Mouse (Mus musculus): ENCODE data around the gene Foxp1. TPM values are rescaled to one million over a fixed set of nuclear protein-coding genes. Genes with fewer than 3 reads are reported as not detected.

Gene Foxp1
- polyA plus RNA-seq, 1 experiment from 2014 or later, result 148 TPM

- no peak overlapping the region for H3K9ac ChIP-seq (replicated peaks; ENCODE audit: low read length)
- no peak overlapping the region for H3K27ac ChIP-seq (replicated peaks; ENCODE audit: low read depth, low read length)
- no peaks in the 10 kb centered on the region for H3K4me1 ChIP-seq (ENCODE audit: control insufficient read depth, insufficient read depth, low read length)
- no peaks in the 10 kb centered on the region for H3K27me3 ChIP-seq (ENCODE audit: control insufficient read depth, insufficient read depth, low read length)
- WGBS, result 85% methylated on average over 8 of the region's 8 CpGs
- ATAC-seq (replicated peaks; ENCODE audit: insufficient number of reproducible peaks, low FRiP score, low TSS enrichment, low read depth), result no peak
- H3K36me3 ChIP-seq (replicated peaks; ENCODE audit: control insufficient read depth, insufficient read depth, low read depth, low read length), result no peaks in the 10 kb centered on the region
- no peak for DNase-seq (ENCODE audit: low spot score)
- no peaks in the 10 kb centered on the region for H3K9me3 ChIP-seq (replicated peaks; ENCODE audit: control insufficient read depth, low read length)
- no peak overlapping the region for H3K4me3 ChIP-seq (ENCODE audit: low read depth, low read length)
- no peak overlapping the region for H3K4me2 ChIP-seq (ENCODE audit: low read depth, low read length)
Measured at GRCm38 (mm10) chr6:99248396-99248795, 274.1 kb downstream of the Foxp1 start.

- Histone ChIP-seq H3K9me3 (replicated peaks; ENCODE audit: control insufficient read depth, low read length) (no peaks in the 10 kb centered on the region), H3K4me2 (ENCODE audit: low read depth, low read length) (no peak overlapping the region)
Measured at GRCm38 (mm10) chr6:99241625-99242395, 280.7 kb downstream of the Foxp1 start.

DNA sequence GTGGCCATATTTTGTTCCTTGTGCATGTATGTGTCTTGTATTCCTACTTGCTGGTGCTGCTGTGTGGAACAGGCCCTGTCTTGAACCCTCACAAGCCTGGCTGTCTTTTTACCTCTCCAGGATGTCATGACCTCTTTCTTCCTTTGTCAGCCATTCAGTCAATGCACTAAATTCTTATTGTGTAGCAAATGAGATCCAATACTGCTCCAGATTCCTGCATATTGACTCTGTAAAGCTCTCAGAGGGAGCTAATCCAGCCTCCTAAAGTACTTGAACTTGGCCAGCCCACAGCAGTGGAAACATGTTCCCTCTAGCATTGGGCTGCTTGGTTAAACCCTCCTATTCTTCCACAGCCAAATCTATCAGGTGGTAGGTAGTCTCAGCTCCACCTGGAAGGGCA lies 281.8 kb downstream of the Foxp1 start:
- H3K4me3 ChIP-seq (ENCODE audit: low read depth, low read length), result no peak overlapping the region
- DNase-seq (ENCODE audit: low spot score), result no peak
- no peaks in the 10 kb centered on the region for H3K9me3 ChIP-seq (replicated peaks; ENCODE audit: control insufficient read depth, low read length)
- ATAC-seq (replicated peaks; ENCODE audit: insufficient number of reproducible peaks, low FRiP score, low TSS enrichment, low read depth), result no peak
- no peaks in the 10 kb centered on the region for H3K36me3 ChIP-seq (replicated peaks; ENCODE audit: control insufficient read depth, insufficient read depth, low read depth, low read length)
- H3K9ac ChIP-seq (replicated peaks; ENCODE audit: low read length), result no peak overlapping the region
- no peak overlapping the region for H3K27ac ChIP-seq (replicated peaks; ENCODE audit: low read depth, low read length)
- no peaks in the 10 kb centered on the region for H3K4me1 ChIP-seq (ENCODE audit: control insufficient read depth, insufficient read depth, low read length)
- no peak overlapping the region for H3K4me2 ChIP-seq (ENCODE audit: low read depth, low read length)
- no peaks in the 10 kb centered on the region for H3K27me3 ChIP-seq (ENCODE audit: control insufficient read depth, insufficient read depth, low read length)

More at GRCm38 (mm10) chr6:99241625-99242395, 280.7 kb downstream of the Foxp1 start:
- Histone ChIP-seq H3K4me1 (ENCODE audit: control insufficient read depth, insufficient read depth, low read length) (no peaks in the 10 kb centered on the region), H3K4me3 (ENCODE audit: low read depth, low read length) (no peak overlapping the region), H3K27me3 (ENCODE audit: control insufficient read depth, insufficient read depth, low read length) (no peaks in the 10 kb centered on the region), H3K36me3 (replicated peaks; ENCODE audit: control insufficient read depth, insufficient read depth, low read depth, low read length) (no peaks in the 10 kb centered on the region), H3K9ac (replicated peaks; ENCODE audit: low read length) (no peak overlapping the region), H3K27ac (replicated peaks; ENCODE audit: low read depth, low read length) (no peak overlapping the region)
- WGBS, result 97% methylated on average over 10 of the region's 10 CpGs
- no peak for ATAC-seq (replicated peaks; ENCODE audit: insufficient number of reproducible peaks, low FRiP score, low TSS enrichment, low read depth)
- no peak for DNase-seq (ENCODE audit: low spot score)

DNA sequence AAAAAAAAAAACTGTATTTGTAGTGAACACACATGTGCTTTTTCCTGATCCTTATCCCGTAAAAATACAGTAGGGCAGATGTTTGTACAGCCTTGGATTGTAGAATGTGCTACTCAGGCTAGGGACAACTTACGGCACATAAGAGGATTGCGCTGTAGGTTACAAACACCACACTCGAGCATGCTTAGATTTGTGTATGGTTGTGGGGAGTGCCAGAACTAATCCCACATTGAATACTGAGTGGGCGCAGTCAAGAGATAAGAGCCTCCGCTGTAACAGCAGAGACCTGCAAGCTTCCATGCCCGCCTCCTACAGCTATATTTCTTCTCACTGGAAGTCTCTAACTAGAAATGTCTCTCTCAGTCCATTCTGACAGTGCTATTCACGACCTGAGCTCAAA lies 286.9 kb downstream of the Foxp1 start:
- no peak for DNase-seq (ENCODE audit: low spot score)
- no peaks in the 10 kb centered on the region for H3K9me3 ChIP-seq (replicated peaks; ENCODE audit: control insufficient read depth, low read length)
- H3K4me2 ChIP-seq (ENCODE audit: low read depth, low read length), result no peak overlapping the region
- H3K27me3 ChIP-seq (ENCODE audit: control insufficient read depth, insufficient read depth, low read length), result no peaks in the 10 kb centered on the region
- H3K4me1 ChIP-seq (ENCODE audit: control insufficient read depth, insufficient read depth, low read length), result no peaks in the 10 kb centered on the region
- no peaks in the 10 kb centered on the region for H3K36me3 ChIP-seq (replicated peaks; ENCODE audit: control insufficient read depth, insufficient read depth, low read depth, low read length)
- WGBS, result 80% methylated on average over 8 of the region's 8 CpGs
- H3K27ac ChIP-seq (replicated peaks; ENCODE audit: low read depth, low read length), result no peak overlapping the region
- H3K9ac ChIP-seq (replicated peaks; ENCODE audit: low read length), result no peak overlapping the region
- H3K4me3 ChIP-seq (ENCODE audit: low read depth, low read length), result no peak overlapping the region
- no peak for ATAC-seq (replicated peaks; ENCODE audit: insufficient number of reproducible peaks, low FRiP score, low TSS enrichment, low read depth)

DNA sequence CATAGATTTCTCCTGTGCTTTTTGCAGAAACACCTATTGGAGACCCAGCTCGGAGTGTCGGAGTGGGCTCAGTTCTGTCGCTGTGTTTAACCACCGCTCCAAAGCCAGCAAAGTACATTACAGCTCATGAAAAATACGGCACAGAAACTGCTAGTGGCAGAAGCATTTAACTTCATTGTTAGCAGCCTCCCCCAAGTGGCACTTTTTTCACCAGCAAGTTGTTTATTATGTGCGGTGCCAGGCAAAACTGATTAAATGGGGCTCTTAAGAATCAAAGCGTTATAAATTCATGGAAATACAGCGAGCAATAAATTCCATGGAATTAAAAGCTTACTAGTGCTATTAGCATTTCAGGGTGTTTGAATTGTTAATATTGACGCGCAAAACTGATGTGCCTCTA lies 289.1 kb downstream of the Foxp1 start:
- Histone ChIP-seq H3K27me3 (ENCODE audit: control insufficient read depth, insufficient read depth, low read length) (no peaks in the 10 kb centered on the region), H3K9ac (replicated peaks; ENCODE audit: low read length) (no peak overlapping the region), H3K4me3 (ENCODE audit: low read depth, low read length) (no peak overlapping the region), H3K4me1 (ENCODE audit: control insufficient read depth, insufficient read depth, low read length) (no peaks in the 10 kb centered on the region), H3K4me2 (ENCODE audit: low read depth, low read length) (no peak overlapping the region), H3K36me3 (replicated peaks; ENCODE audit: control insufficient read depth, insufficient read depth, low read depth, low read length) (no peaks in the 10 kb centered on the region), H3K27ac (replicated peaks; ENCODE audit: low read depth, low read length) (no peak overlapping the region), H3K9me3 (replicated peaks; ENCODE audit: control insufficient read depth, low read length) (no peaks in the 10 kb centered on the region)
- DNase-seq (ENCODE audit: low spot score) (no peak), ATAC-seq (replicated peaks; ENCODE audit: insufficient number of reproducible peaks, low FRiP score, low TSS enrichment, low read depth) (no peak)
- 90% methylated on average over 10 of the region's 10 CpGs for WGBS

DNA sequence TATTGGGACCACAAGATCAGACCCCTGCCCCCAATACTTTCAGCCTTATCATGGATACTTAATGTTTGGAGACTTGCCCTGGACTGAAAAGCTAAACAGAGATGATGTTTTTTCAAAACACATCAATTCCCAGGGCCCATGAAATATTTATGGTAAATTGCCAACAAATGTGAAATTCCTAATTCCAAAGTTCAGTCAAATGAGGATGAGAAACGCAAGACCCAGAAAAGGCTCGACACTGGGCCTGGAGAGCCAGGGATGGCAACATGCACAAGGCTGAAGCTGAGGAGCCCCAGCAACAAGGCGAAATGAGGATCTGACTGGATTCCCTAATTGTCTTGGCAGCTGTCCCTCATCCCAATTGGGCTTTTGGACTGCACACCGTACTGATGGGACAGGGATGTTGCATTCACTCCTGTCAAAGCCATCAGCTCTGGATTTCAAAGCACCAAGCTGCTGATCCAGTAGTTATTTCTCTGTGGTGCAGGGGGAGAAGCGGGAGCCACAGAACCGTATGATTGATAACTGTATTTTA lies 294.1 kb downstream of the Foxp1 start:
- Histone ChIP-seq H3K4me2 (ENCODE audit: low read depth, low read length) (no peak overlapping the region), H3K9ac (replicated peaks; ENCODE audit: low read length) (no peak overlapping the region), H3K4me1 (ENCODE audit: control insufficient read depth, insufficient read depth, low read length) (no peaks in the 10 kb centered on the region), H3K9me3 (replicated peaks; ENCODE audit: control insufficient read depth, low read length) (no peaks in the 10 kb centered on the region), H3K4me3 (ENCODE audit: low read depth, low read length) (no peak overlapping the region), H3K27ac (replicated peaks; ENCODE audit: low read depth, low read length) (no peak overlapping the region), H3K36me3 (replicated peaks; ENCODE audit: control insufficient read depth, insufficient read depth, low read depth, low read length) (no peaks in the 10 kb centered on the region), H3K27me3 (ENCODE audit: control insufficient read depth, insufficient read depth, low read length) (no peaks in the 10 kb centered on the region)
- ATAC-seq (replicated peaks; ENCODE audit: insufficient number of reproducible peaks, low FRiP score, low TSS enrichment, low read depth), result no peak
- no peak for DNase-seq (ENCODE audit: low spot score)
- WGBS, result 90% methylated on average over 6 of the region's 6 CpGs

DNA sequence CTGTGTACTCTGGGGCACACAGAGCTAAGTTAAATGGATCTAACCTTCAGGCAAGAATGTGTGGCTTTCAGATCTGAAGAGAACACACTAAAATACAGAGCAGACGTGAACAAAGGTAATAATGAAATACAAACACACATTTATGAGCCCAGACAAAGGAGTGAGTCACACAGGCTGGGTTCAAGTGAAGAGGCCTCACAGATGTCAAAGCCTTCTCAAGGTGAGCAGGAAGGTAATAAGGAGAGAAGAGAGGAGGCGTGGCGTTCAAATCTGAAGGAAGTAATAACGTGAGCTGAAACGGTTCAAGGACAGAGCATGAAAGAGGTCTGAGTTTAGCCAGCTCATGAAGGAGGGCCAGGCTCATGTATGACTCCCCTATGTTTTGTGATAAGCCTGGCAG lies 301.4 kb downstream of the Foxp1 start:
- no peak overlapping the region for H3K9ac ChIP-seq (replicated peaks; ENCODE audit: low read length)
- no peak overlapping the region for H3K4me2 ChIP-seq (ENCODE audit: low read depth, low read length)
- ATAC-seq (replicated peaks; ENCODE audit: insufficient number of reproducible peaks, low FRiP score, low TSS enrichment, low read depth) (no peak), DNase-seq (ENCODE audit: low spot score) (no peak)
- H3K27me3 ChIP-seq (ENCODE audit: control insufficient read depth, insufficient read depth, low read length), result no peaks in the 10 kb centered on the region
- 90% methylated on average over 5 of the region's 5 CpGs for WGBS
- H3K4me1 ChIP-seq (ENCODE audit: control insufficient read depth, insufficient read depth, low read length), result no peaks in the 10 kb centered on the region
- no peak overlapping the region for H3K27ac ChIP-seq (replicated peaks; ENCODE audit: low read depth, low read length)
- H3K4me3 ChIP-seq (ENCODE audit: low read depth, low read length), result no peak overlapping the region
- H3K9me3 ChIP-seq (replicated peaks; ENCODE audit: control insufficient read depth, low read length), result no peaks in the 10 kb centered on the region
- no peaks in the 10 kb centered on the region for H3K36me3 ChIP-seq (replicated peaks; ENCODE audit: control insufficient read depth, insufficient read depth, low read depth, low read length)

GRCm38 (mm10) chr6:99220472-99220871 lies 302.0 kb downstream of the Foxp1 start:
- Histone ChIP-seq H3K9me3 (replicated peaks; ENCODE audit: control insufficient read depth, low read length) (no peaks in the 10 kb centered on the region), H3K4me1 (ENCODE audit: control insufficient read depth, insufficient read depth, low read length) (no peaks in the 10 kb centered on the region), H3K27ac (replicated peaks; ENCODE audit: low read depth, low read length) (no peak overlapping the region), H3K36me3 (replicated peaks; ENCODE audit: control insufficient read depth, insufficient read depth, low read depth, low read length) (no peaks in the 10 kb centered on the region), H3K9ac (replicated peaks; ENCODE audit: low read length) (no peak overlapping the region), H3K4me2 (ENCODE audit: low read depth, low read length) (no peak overlapping the region), H3K4me3 (ENCODE audit: low read depth, low read length) (no peak overlapping the region), H3K27me3 (ENCODE audit: control insufficient read depth, insufficient read depth, low read length) (no peaks in the 10 kb centered on the region)
- WGBS, result 94% methylated on average over 3 of the region's 3 CpGs
- ATAC-seq (replicated peaks; ENCODE audit: insufficient number of reproducible peaks, low FRiP score, low TSS enrichment, low read depth), result no peak
- no peak for DNase-seq (ENCODE audit: low spot score)

All from embryonic facial prominence, embryonic 11.5 days (tissue).